Mouse (Mus musculus): ENCODE measurements around the gene Riiad1. TPM values are rescaled to one million over a fixed set of nuclear protein-coding genes. Genes with fewer than 3 reads are reported as not detected.

The Riiad1 gene
- not detected in 2 replicates for total RNA-seq (2014; fragmentation: Nextera tagmentation)
- total RNA-seq (2017): not detected in 2 replicates
- not detected in 2 replicates for polyA plus RNA-seq (2012)

DNA sequence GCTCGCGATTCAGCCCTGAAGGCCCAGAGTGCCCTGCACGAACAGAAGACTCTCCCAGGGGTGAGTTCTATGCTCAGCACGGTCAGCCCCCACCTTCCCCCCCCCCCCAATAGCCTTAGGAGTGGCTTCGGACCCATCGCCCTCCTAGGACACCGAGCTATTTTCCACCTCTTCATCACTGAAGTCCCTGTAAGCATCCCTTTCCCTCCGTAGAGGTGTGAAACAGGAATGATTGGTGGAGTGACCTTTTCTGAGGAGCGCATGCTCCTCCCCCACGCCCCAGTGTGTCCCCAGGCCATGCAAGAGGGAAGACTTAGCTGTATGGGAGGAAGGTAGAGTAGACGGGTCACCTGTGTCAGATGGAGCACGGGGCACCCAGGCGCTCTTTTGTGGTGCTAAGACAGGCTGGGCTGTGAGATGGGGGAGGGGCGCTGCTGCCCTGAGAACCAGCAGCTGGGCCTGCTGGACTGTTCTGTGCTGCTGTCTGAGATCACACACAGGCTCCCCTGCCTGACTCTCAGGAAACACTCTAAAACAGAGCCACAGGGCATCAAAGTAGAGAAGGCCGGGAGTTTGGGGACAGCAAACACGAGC is at the start of gene Riiad1:
Gene Riiad1, minus strand, starts transcription at position 51 of the 594 bp plus-strand sequence.
- peaks cover 22% of the 10 kb centered on the region for H3K27me3 ChIP-seq (ENCODE audit: insufficient read depth, low read length)
- H3K4me3 ChIP-seq (ENCODE audit: low read depth, low read length): no peak within 1 kb of the TSS
- no peaks in the 10 kb centered on the region for H3K9me3 ChIP-seq (replicated peaks)
- no peak for ATAC-seq (ENCODE audit: extremely low read depth, insufficient number of reproducible peaks, low FRiP score, poor library complexity, severe bottlenecking)
- DNase-seq (ENCODE audit: low spot score): no peak
- H3K36me3 ChIP-seq (replicated peaks): no peaks in the 10 kb centered on the region
- H3K4me1 ChIP-seq (ENCODE audit: insufficient read depth, low read depth, low read length): peaks cover 9% of the 10 kb centered on the region; the same call in 1 of the 2 replicates
- no peak for TF ChIP-seq TAL1 (conservative IDR thresholded peaks at IDR 0.05; ENCODE audit: low read depth, low read length)
- TF ChIP-seq POLR2AphosphoS5 (IDR thresholded peaks at IDR 0.05; ENCODE audit: insufficient replicate concordance, low read depth, low read length): no peak
- no peak for TF ChIP-seq GATA1 (IDR thresholded peaks at IDR 0.05; ENCODE audit: borderline replicate concordance, low read length)
- no peak for TF ChIP-seq CTCF (IDR thresholded peaks at IDR 0.05; ENCODE audit: low read depth, low read length)
- no peak for TF ChIP-seq GATA2 (IDR thresholded peaks at IDR 0.05; ENCODE audit: borderline replicate concordance, low read depth, low read length)

DNA sequence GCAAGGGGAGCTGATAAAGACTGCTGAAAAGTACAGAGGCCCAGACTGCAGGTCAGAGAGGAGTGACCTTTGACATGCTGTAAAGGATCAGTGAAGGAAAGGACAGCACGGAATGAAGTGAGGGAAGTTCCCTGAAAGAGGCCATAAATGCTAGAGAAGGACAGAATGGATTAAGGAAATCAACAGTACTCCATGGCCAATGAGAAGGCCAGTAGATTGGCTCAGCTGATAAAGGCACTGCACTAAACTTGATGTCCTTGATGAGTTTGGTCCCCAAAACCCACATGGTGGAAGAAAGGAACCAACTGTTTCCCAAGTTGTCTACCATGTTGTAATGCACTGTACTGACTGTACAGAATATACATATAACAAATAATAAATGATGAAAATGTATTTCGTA is 46.6 kb upstream of the Riiad1 start:
- ATAC-seq (ENCODE audit: extremely low read depth, insufficient number of reproducible peaks, low FRiP score, poor library complexity, severe bottlenecking): no peak
- peaks cover 3% of the 10 kb centered on the region for H3K4me1 ChIP-seq (ENCODE audit: insufficient read depth, low read depth, low read length)
- no peak for DNase-seq (ENCODE audit: low spot score)
- H3K4me3 ChIP-seq (ENCODE audit: low read depth, low read length): no peak overlapping the region
- H3K9me3 ChIP-seq (replicated peaks): no peaks in the 10 kb centered on the region
- H3K36me3 ChIP-seq (replicated peaks): peaks cover 69% of the 10 kb centered on the region
- TF ChIP-seq POLR2AphosphoS5 (IDR thresholded peaks at IDR 0.05; ENCODE audit: insufficient replicate concordance, low read depth, low read length): no peak
- TF ChIP-seq GATA2 (IDR thresholded peaks at IDR 0.05; ENCODE audit: borderline replicate concordance, low read depth, low read length): no peak
- H3K27me3 ChIP-seq (ENCODE audit: insufficient read depth, low read length): no peaks in the 10 kb centered on the region

- no peak for TF ChIP-seq GATA2 (IDR thresholded peaks at IDR 0.05; ENCODE audit: borderline replicate concordance, low read depth, low read length)
- TF ChIP-seq TAL1 (conservative IDR thresholded peaks at IDR 0.05; ENCODE audit: low read depth, low read length): no peak
- TF ChIP-seq CTCF (IDR thresholded peaks at IDR 0.05; ENCODE audit: low read depth, low read length): peak; percentile 20; the same call in 1 of the 2 replicates
- no peak for TF ChIP-seq POLR2AphosphoS5 (IDR thresholded peaks at IDR 0.05; ENCODE audit: insufficient replicate concordance, low read depth, low read length)
- TF ChIP-seq GATA1 (IDR thresholded peaks at IDR 0.05; ENCODE audit: borderline replicate concordance, low read length): no peak
- Histone ChIP-seq H3K4me3 (ENCODE audit: low read depth, low read length) (no peak overlapping the region), H3K27me3 (ENCODE audit: insufficient read depth, low read length) (no peaks in the 10 kb centered on the region), H3K36me3 (replicated peaks) (peaks cover 78% of the 10 kb centered on the region), H3K9me3 (replicated peaks) (no peaks in the 10 kb centered on the region), H3K4me1 (ENCODE audit: insufficient read depth, low read depth, low read length) (peaks cover 3% of the 10 kb centered on the region; the same call in 1 of the 2 replicates)
- no peak; the same call in 1 of the 2 replicates for ATAC-seq (ENCODE audit: extremely low read depth, insufficient number of reproducible peaks, low FRiP score, poor library complexity, severe bottlenecking)
- DNase-seq (ENCODE audit: low spot score): no peak
Observed at GRCm38 (mm10) chr3:94506664-94507063, 26.5 kb upstream of the Riiad1 start.

DNA sequence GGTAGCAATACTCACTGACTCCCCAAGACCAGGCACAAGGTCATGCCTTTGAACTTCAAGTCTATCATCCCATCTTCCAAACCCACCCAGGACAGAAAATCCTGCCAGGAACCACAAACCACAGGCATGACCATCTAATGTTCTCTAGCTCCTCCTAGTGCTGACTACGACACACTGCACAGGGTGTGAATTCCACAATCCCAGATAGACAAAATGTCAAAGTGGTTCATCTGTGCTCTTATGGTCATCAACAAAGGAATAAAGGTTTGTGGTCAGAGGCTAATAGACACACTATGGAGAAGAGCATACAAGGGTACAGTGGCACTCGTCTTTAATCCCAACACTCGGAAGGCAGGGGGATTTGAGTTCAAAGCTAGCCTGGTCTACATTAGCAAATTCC is 22.1 kb upstream of the Riiad1 start:
- peaks cover 82% of the 10 kb centered on the region for H3K36me3 ChIP-seq (replicated peaks)
- ATAC-seq (ENCODE audit: extremely low read depth, insufficient number of reproducible peaks, low FRiP score, poor library complexity, severe bottlenecking) (0 out of 2 replicates have a peak, but pooled peaks have one; percentile 26), DNase-seq (ENCODE audit: low spot score) (no peak)
- H3K4me1 ChIP-seq (ENCODE audit: insufficient read depth, low read depth, low read length): no peaks in the 10 kb centered on the region
- no peak overlapping the region for H3K4me3 ChIP-seq (ENCODE audit: low read depth, low read length)
- no peaks in the 10 kb centered on the region for H3K9me3 ChIP-seq (replicated peaks)
- H3K27me3 ChIP-seq (ENCODE audit: insufficient read depth, low read length): no peaks in the 10 kb centered on the region
- no peak for TF ChIP-seq TAL1 (conservative IDR thresholded peaks at IDR 0.05; ENCODE audit: low read depth, low read length)
- TF ChIP-seq GATA2 (IDR thresholded peaks at IDR 0.05; ENCODE audit: borderline replicate concordance, low read depth, low read length): no peak
- TF ChIP-seq POLR2AphosphoS5 (IDR thresholded peaks at IDR 0.05; ENCODE audit: insufficient replicate concordance, low read depth, low read length): no peak
- TF ChIP-seq CTCF (IDR thresholded peaks at IDR 0.05; ENCODE audit: low read depth, low read length): peak; percentile 94
- no peak for TF ChIP-seq GATA1 (IDR thresholded peaks at IDR 0.05; ENCODE audit: borderline replicate concordance, low read length)

GRCm38 (mm10) chr3:94497162-94497561 is 17.0 kb upstream of the Riiad1 start:
- Histone ChIP-seq H3K9me3 (replicated peaks) (no peaks in the 10 kb centered on the region), H3K27me3 (ENCODE audit: insufficient read depth, low read length) (no peaks in the 10 kb centered on the region), H3K4me3 (ENCODE audit: low read depth, low read length) (no peak overlapping the region), H3K36me3 (replicated peaks) (peaks cover 90% of the 10 kb centered on the region), H3K4me1 (ENCODE audit: insufficient read depth, low read depth, low read length) (no peaks in the 10 kb centered on the region)
- no peak for TF ChIP-seq GATA1 (IDR thresholded peaks at IDR 0.05; ENCODE audit: borderline replicate concordance, low read length)
- TF ChIP-seq CTCF (IDR thresholded peaks at IDR 0.05; ENCODE audit: low read depth, low read length): no peak
- no peak for ATAC-seq (ENCODE audit: extremely low read depth, insufficient number of reproducible peaks, low FRiP score, poor library complexity, severe bottlenecking)
- no peak for DNase-seq (ENCODE audit: low spot score)

- Histone ChIP-seq H3K9me3 (replicated peaks) (no peaks in the 10 kb centered on the region), H3K27me3 (ENCODE audit: insufficient read depth, low read length) (peaks cover 4% of the 10 kb centered on the region; the same call in 1 of the 2 replicates), H3K36me3 (replicated peaks) (peaks cover 23% of the 10 kb centered on the region), H3K4me3 (ENCODE audit: low read depth, low read length) (no peak overlapping the region), H3K4me1 (ENCODE audit: insufficient read depth, low read depth, low read length) (0 out of 2 replicates have a peak, but pooled peaks cover 5% of the 10 kb centered on the region)
- DNase-seq (ENCODE audit: low spot score): no peak
- ATAC-seq (ENCODE audit: extremely low read depth, insufficient number of reproducible peaks, low FRiP score, poor library complexity, severe bottlenecking): no peak
- TF ChIP-seq POLR2AphosphoS5 (IDR thresholded peaks at IDR 0.05; ENCODE audit: insufficient replicate concordance, low read depth, low read length): no peak
- no peak for TF ChIP-seq GATA2 (IDR thresholded peaks at IDR 0.05; ENCODE audit: borderline replicate concordance, low read depth, low read length)
- no peak for TF ChIP-seq TAL1 (conservative IDR thresholded peaks at IDR 0.05; ENCODE audit: low read depth, low read length)
- TF ChIP-seq GATA1 (IDR thresholded peaks at IDR 0.05; ENCODE audit: borderline replicate concordance, low read length): no peak
- TF ChIP-seq CTCF (IDR thresholded peaks at IDR 0.05; ENCODE audit: low read depth, low read length): no peak
Observed at GRCm38 (mm10) chr3:94487581-94487980, 7.4 kb upstream of the Riiad1 start.
